Mouse (Mus musculus) regulatory T cell (primary cell): ENCODE data around the gene Eps8l1.

Experiments used
- in situ Hi-C: fragments of 300-600 bp; cut with MboI, MseI; formaldehyde crosslinking; loops from one replicate; pipeline ENCODE4 v1.15.1; 2025; ENCODE audit warnings: high pct_unique_total_duplicates

Gene Eps8l1

DNA sequence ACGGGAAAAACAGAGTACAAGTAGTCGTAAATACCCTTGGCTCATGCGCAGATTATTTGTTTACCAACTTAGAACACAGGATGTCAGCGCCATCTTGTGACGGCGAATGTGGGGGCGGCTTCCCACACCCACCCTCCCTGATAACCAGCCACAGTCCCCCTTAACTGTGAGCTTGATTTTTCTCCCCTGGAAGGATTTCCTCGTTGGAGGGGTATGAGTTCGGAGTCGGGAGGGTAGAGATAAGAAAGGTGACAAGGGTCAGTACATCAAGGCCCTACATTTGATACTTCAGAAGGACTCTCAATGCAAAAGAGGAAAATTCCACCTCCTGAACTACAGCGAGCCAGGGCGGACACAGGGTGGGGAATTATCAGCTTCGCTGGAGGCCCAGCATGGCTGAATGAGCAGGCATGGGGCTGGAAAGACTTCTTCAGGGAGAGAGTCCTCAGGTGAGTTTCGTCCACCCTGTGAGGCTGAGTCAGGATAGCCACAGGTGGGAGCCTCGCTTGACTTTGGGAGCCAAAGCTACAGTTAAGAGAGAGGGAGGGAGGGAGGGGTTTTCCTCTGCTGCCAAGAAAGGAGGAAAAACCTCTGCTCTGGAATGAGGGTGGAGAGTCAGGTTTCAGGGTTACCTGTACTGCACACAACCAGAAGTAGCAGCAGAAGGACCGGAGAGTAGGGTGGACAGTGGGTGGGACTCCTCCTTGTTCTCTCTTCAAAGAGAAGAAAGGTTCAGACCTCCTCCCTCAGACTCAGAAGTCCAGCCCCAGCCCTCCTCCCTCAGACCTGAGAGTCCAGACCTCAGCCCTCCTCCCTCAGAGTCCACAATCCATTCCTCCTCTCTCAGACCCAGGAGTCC is at the start of gene Eps8l1:
TSS of gene Eps8l1 (plus strand) at position 99 of the 859 bp plus-strand sequence.
- in situ Hi-C loops, result loop anchor here (25.0 kb wide), 1 partner anchor 1701 kb away; the partner anchor contains the start of genes Zfp444 and Zfp787

DNA sequence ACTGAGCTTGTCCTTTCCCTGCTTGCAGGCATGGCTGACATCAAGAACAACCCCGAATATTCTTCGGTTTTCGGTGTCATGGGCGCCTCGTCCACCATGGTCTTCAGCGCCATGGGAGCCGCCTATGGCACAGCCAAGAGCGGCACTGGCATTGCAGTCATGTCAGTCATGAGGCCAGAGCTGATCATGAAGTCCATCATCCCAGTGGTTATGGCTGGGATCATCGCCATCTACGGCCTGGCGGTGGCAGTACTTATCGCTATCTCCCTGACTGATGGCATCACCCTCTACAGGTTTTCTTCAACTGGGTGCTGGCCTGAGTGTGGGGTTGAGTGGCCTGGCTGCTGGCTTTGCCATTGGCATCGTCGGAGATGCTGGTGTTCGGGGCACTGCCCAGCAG is 48.1 kb upstream of the Eps8l1 start:
- in situ Hi-C loops, result loop anchor here (10.0 kb wide), 1 partner anchor 358 kb away; no protein-coding TSS in a partner anchor

DNA sequence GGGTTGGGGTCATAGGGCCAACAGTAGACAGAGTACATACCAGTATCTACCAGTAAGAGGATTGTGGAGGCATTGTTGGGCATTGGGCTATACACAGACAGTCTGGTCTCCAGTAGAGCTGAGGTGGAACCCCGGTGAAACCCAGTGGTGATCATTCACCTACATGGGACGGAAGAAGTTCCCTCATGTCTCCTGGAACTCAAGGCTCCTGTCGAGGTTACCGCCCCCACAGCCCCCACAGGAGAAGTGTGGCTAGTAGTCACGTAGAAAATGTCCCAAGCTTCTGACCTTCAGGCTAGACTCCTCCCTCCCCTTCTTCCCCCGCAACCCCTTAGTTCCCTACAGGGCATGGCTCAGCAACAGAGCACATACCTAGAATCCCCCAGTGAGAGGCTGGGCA is 40.8 kb upstream of the Eps8l1 start:
- in situ Hi-C loops, result loop anchor here (10.0 kb wide), 1 partner anchor 365 kb away; no protein-coding TSS in a partner anchor

DNA sequence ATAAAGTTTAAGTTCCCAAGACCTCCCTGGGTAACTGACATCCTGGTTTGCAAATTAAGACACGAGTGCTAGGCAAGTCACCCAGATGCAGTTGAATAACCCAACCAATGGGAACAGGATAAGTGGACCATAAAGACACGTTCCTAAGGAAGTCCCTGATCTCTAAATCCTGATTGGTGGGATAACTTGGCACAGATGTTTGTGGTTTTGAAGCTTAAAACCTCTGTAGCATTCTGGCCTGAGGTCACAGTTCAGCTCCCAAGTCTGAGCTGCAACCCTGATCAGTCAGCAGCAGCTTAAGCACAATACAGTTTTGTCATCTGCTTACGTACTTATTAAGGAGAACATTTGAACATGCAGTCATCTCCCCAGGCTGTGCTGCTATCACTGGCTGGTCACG is 40.2 kb upstream of the Eps8l1 start:
- in situ Hi-C loops, result no loop called here

DNA sequence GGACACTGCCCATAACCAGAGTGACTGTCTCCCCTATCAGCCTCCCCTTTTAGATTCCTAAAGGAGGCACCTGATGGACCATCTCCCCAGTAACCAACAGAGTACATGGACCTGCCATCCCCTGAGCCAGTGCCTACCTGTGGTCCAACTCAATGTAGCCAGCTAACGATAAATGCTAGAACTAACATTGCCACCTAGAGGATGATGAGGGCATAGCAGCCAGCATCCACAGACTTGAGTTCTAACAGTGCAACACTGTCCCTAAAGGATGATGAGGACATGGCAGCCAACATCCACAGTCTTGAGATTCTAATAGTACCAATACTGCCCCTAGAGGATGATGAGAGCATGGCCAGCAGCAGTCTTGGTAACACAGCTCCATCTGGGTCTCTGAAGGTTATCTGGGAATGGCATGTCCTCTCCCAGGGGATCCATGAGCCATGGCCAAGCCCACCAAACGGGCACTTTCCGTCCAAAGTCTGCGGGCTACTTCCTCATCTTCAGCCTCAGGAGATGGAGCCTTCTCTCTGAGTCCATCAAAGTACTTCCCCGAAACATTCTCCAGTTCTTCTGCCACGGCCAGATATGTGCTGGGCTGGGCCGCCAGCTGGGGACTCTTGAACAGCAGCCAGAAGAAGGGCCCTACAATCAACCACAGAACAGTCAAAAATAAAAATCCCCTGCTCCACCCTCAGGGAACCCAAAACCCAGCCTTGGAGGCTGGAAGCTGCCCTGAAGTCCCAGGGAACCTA is 33.1 kb upstream of the Eps8l1 start:
- in situ Hi-C loops, result loop anchor here (5.0 kb wide), 1 partner anchor 300 kb away; no protein-coding TSS in a partner anchor

DNA sequence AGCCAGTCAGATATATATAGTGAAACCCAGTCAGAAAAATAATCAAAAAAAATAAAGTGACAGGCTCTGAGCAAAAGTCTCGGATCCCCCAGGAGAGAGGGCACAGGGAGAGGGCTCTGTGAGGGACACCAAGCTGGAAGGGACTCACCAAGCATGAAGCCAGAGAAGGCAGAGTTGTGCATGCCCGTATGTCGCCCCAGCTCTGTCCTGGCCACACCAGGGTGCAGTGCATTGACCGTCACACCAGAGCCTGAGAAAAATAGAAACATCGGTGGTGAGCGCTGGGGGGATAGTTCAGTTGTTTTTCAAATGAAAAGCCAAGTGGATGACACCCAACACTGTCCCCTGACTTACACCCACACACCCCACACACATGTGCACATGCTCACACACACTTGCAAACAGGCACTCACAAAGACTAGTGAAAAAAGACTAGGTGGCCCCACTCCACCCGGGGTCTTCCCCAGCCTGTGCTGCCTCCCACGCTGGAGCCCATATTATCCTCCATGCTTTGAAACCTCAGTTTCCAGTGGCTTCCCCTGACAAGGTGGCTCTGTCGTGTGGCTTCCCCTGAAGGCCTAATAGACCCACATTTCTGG is 30.1 kb upstream of the Eps8l1 start:
- in situ Hi-C loops, result loop anchor here (5.0 kb wide), 1 partner anchor 92 kb away; the partner anchor contains the start of gene Tnni3

DNA sequence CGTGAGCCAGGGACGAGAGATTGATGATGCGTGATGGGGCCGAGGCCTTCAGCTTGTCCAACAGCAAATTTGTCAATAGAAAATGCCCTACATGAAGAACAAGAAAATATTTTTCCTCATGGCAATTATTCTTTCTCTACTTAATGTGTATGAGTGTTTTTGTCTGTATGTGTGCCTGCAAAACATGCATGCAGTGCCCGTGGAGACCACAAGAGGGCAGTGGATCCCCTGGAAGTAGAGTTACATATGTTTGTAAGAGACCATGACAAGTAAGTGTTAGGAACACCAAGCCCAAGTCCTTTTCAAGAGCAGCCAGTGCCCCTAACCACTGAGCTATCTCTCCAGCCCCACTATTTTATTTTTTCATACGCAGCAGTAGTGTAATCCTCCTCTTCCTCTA is 28.9 kb upstream of the Eps8l1 start:
- in situ Hi-C loops, result loop anchor here (5.0 kb wide), 1 partner anchor 91 kb away; the partner anchor contains the start of gene Tnni3

DNA sequence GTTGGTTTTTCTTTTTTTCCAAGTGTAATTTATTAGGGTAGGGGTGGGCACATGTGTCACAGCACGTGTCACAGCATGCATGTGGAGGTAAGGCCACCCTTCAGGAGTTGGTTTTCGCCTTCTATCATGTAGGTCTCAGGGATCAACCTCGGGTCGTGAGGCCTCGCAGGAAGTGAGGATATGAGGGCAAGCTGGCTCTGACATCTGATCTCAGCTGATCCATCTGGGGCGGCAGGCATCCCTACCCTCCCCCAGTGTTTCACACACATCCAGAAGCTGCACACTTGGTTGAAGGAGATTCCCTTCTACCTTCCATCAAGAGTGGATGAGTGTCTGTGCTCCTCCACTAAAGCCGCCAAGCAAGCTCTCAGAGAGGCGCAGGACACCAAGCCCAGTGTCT is 28.4 kb upstream of the Eps8l1 start:
- in situ Hi-C loops, result loop anchor here (5.0 kb wide), 1 partner anchor 90 kb away; the partner anchor contains the start of gene Tnni3

DNA sequence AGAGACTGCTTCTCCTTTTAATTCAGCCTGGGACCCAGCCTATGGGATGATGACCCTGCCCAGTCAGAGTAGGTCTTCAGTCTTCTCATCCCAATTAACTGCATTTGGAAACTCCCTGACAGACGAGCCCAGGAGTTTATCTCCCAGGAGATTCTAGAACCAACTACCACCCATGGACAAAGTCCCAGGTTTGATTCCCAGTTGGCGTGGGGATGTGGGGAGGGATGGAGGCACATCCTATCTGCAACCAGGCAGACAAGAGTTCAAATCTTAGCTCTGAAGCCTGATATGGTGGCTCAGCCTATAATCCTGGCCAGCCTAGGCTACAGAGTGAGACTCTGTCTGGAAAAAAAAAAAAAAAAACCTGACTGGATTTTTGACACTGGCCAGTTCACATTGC is 22.8 kb upstream of the Eps8l1 start:
- in situ Hi-C loops, result no loop called here

DNA sequence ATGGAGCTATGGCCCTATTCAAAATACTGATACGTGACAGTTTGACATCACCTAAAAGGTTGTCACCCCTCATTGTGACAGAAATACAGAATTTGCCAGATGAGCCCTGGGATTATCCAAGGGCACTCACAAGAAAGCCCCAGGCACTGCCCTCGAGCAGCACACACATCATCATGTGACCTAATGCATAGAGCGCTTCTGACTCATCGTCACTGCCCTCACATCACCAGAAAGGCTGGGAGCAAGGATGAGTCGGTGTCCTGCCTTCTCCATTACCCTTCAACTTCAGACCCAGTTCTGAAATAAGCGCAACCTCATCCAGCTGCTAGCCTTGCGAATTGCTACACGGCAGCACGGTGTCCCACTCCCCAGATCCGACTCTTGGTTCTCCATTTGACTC is 19.9 kb upstream of the Eps8l1 start:
- in situ Hi-C loops, result loop anchor here (10.0 kb wide), 1 partner anchor 1844 kb away; the partner anchor contains the start of gene Zfp667

DNA sequence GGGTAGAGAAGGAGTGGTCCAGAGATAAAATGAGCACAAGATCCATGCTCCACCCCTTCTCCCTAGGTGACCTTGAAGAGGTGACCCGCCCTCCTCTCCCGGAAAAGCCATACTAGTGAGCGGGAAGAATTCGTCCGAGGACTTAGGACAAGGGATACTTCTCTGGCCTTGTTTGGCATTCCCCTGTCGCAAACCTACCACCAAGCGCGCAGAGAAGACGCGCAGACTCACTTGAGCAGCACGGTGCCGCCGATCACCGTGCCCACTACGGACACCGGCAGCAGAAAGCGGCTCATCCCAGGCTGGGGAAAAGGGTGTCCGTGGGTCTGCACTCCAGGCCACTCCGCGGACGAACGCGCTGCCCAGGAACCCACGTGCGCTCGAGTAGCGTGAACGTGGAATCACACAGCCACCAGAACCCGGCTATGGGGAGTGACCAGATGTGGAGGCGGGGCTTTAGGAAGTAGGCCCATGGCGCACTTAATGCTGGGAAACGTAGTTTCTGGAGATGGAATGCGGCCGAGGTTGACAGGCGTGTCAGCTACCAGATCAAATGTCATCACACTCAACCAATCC is 15.2 kb upstream of the Eps8l1 start, which contains the start of gene Rdh13:
TSS of gene Rdh13 (minus strand) at position 434 of the 576 bp plus-strand sequence.
- in situ Hi-C loops, result loop anchor here (10.0 kb wide), 1 partner anchor 1839 kb away; the partner anchor contains the start of gene Zfp667

DNA sequence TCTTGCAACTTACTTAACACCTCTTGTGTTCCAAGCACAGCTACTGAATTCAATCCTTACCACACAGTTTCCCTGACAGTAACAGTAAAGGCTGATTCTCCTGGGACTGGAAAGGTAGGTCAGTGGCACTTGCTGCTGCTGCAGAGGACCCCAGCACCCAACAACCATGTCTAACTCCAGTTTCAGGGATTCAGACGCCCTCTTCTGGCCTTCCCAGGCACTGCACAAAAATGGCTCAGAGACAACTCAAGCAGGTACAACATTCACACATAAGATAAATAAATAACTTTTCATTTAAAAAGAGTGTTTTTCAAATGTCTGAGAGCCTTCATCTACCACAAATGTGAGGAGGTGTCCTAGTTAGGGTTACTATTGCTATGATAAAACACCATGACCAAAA is 13.3 kb upstream of the Eps8l1 start:
- in situ Hi-C loops, result loop anchor here (10.0 kb wide), 1 partner anchor 1838 kb away; the partner anchor contains the start of gene Zfp667

DNA sequence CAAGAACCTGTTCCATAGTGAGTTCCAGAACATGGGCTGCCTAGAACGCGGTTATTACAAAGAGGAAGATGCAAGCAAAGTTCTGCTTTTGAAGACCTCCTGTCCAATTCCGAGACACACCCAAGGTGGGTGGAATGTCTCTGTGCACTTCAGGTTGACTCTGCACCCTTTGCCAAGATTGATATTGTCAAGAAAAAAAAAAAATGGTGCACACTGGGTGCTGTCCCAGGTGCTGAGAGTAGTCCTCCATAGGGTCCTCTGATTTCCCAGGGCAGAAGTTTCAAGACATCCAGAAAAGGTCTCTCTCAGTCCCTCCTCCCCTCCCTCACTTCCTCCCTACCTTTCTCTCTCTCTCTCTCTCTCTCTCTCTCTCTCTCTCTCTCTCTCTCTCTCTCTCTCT is 12.0 kb upstream of the Eps8l1 start:
- in situ Hi-C loops, result loop anchor here (10.0 kb wide), 1 partner anchor 1836 kb away; the partner anchor contains the start of gene Zfp667

DNA sequence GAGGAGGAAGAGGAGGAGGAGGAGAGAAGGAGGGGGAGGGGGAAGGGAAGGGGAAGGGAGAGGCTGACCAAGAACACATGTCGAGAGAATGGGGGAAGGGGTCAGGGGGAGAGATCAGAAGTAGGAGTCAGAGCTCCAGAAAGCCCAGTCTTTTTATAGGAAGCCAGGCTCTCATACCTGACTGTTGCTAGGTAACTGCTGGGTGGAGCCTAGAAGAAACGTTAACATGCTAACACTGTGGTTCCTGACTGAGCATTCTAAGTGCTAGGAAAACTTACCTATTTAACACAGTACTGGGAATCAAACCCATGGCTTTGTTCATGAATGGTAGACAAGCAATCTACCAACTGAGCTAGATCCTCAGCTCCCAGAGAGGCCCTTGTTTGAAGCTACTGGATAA is 11.3 kb upstream of the Eps8l1 start:
- in situ Hi-C loops, result loop anchor here (10.0 kb wide), 1 partner anchor 1836 kb away; the partner anchor contains the start of gene Zfp667

DNA sequence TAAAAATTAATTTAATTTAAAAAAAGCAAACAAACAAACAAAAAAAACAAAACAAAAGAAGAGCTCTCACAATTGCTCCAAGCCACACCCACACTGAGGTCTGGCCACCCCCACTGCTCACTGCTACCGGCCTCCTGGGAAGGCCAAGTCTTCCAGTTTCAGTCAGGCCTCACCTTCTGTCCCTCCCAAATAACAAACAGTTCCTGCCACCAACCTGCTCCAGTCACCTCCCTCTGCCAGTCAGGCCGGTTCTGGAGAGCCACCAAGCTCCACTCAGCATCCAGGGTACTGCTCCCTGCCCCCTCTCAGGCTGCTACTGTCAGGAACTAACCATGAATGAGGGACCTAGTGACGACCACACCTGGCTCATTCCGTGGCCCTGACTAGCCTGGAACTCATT is 7.8 kb upstream of the Eps8l1 start:
- in situ Hi-C loops, result loop anchor here (25.0 kb wide), 1 partner anchor 1710 kb away; the partner anchor contains the start of genes Zfp444 and Zfp787

DNA sequence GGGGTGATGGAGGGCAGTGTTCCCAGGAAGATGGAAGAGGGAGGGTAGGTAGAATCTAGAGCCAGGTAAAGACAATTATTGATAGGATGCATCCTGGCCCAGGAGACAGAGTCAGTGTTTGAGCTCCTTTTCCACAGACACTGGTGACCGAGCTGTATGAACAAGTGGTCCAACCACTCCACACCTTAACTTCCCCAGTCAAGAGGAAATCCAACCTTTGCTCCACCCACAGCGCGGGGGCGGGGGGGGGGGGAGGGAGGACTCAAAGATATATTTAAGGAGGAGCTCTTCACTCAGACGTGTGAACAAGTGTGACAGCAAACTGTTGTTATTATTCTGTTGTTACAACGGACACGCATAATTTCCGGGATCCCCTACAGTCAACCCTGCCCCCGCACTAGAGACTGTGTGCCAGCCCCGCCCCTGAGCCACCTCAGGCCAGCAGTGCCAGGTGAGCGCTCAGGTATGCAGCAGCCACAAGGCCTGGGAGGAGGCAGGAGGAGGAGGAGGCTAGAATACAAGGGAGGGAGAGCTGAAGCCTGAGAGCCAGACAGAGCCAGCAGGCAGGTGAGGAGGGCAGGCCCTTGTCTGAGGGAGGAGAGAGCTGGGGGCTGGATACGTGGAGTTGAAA is 3.8 kb downstream of the Eps8l1 start:
- in situ Hi-C loops, result loop anchor here (25.0 kb wide), 1 partner anchor 1698 kb away; the partner anchor contains the start of genes Zfp444 and Zfp787

DNA sequence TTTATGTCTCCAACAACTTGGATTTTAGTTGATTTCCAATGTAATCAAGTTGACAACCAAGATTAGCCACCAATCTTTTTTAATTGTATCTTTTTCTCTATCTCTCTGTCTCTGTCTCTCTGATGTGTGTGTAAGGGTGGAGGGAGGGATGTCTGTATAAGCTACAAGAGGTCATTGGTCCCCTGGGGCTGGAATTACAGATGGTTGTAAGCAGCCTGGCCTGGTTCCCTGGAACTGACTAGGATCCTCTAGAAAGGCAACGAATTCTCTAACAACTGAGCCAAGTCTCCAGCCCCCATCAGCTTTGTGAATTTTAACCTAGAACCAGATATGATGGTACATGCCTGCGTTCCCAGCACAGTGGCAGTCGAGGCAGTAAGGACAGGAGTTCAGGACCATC is 7.3 kb downstream of the Eps8l1 start:
- in situ Hi-C loops, result loop anchor here (25.0 kb wide), 1 partner anchor 1694 kb away; the partner anchor contains the start of genes Zfp444 and Zfp787

DNA sequence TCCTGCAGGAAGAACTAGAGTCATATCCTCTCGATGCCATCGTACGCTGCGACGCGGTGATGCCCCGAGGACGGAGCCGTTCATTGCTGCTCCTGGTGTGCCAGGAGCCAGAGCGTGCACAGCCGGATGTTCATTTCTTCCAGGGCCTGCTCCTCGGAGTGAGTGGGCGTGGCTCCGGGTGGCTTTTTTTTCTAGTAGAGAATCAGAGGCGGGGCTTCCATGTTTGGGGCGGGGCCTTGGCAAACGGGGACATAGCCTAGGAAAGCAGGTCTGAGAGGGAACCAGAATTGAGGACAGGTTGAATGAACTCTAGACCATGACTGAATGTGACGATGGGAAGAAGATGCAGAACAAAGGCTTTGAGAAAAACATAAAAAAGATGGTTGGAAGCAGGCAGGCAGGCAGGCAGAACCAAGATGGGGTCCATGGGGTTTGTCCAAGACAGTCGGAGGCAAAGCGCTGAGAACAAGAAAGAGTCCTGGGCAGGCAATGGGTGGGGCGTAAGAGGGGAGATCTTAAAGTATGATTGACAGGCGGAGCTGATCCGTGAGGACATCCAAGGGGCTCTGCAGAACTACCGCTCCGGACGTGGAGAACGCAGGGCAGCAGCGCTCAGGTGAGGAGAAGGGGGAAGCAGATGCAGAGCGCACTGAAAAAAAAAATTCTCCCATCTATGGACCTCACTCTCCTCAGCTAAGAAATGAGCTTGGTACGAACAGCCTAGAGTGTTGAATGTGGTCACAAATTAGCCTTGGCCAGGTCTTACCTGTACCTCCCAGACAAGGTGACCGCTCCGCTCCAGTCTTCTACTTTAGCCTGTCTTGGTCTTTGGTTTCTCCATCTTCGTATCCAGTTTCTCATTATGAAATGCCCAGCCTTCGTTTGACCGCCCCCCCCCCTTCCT is 10.1 kb downstream of the Eps8l1 start:
- in situ Hi-C loops, result loop anchor here (25.0 kb wide), 1 partner anchor 1692 kb away; the partner anchor contains the start of genes Zfp444 and Zfp787

DNA sequence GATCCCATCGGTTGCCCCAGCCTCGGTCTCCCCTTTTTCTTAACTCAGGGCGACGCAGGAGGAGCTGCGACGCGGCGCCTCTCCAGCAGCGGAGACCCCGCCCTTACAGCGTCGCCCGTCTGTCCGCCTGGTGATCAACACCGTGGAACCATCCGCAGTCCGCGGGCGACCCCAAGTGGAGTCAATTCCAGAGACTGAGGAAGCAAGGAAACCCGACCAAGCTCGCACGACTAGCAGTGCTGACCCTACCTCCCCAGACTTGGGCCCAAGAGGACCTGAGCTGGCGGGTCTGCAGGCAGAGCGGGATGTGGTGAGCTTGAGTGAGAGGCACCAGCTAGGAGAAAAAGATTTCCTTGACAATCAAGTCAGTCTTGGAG is 10.7 kb downstream of the Eps8l1 start:
- in situ Hi-C loops, result loop anchor here (25.0 kb wide), 1 partner anchor 1691 kb away; the partner anchor contains the start of genes Zfp444 and Zfp787
